Mouse (Mus musculus): ENCODE data around the gene Ifna2. TPM values are rescaled to one million over a fixed set of nuclear protein-coding genes. Genes with fewer than 3 reads are reported as not detected.

Ifna2 gene
- polyA plus RNA-seq, 1 experiment from 2014 or later: not detected

GRCm38 (mm10) chr4:88641077-88641831, 42.5 kb downstream of the Ifna2 start:
- TF ChIP-seq EP300 (IDR thresholded peaks at IDR 0.05): no peak
- peak; percentile 88 for TF ChIP-seq CTCF (IDR thresholded peaks at IDR 0.05)
- Histone ChIP-seq H3K9me3 (ENCODE audit: low read length) (no peaks in the 10 kb centered on the region), H3K4me2 (replicated peaks; ENCODE audit: low read depth, low read length) (peak overlapping the region; percentile 58), H3K27me3 (replicated peaks; ENCODE audit: insufficient read depth, low read length) (no peaks in the 10 kb centered on the region), H3K27ac (ENCODE audit: low read length) (no peak overlapping the region), H3K9ac (replicated peaks; ENCODE audit: low read depth) (no peak overlapping the region), H3K4me3 (ENCODE audit: low read depth, low read length) (peak overlapping the region; percentile 47), H3K4me1 (ENCODE audit: insufficient read depth, low read depth, low read length) (no peaks in the 10 kb centered on the region), H3K36me3 (ENCODE audit: insufficient read depth, low read length) (no peaks in the 10 kb centered on the region)
- DNase-seq (ENCODE audit: low spot score): peak; percentile 99
- ATAC-seq: peak; percentile 94
- 6% methylated on average over 11 of the region's 11 CpGs for WGBS

- DNase-seq (ENCODE audit: low spot score) (no peak), ATAC-seq (peak; percentile 8)
- Histone ChIP-seq H3K9me3 (ENCODE audit: low read length) (no peaks in the 10 kb centered on the region), H3K27me3 (replicated peaks; ENCODE audit: insufficient read depth, low read length) (no peaks in the 10 kb centered on the region), H3K4me1 (ENCODE audit: insufficient read depth, low read depth, low read length) (no peaks in the 10 kb centered on the region), H3K4me2 (replicated peaks; ENCODE audit: low read depth, low read length) (peak overlapping the region; percentile 58), H3K9ac (replicated peaks; ENCODE audit: low read depth) (no peak overlapping the region), H3K27ac (ENCODE audit: low read length) (no peak overlapping the region), H3K36me3 (ENCODE audit: insufficient read depth, low read length) (no peaks in the 10 kb centered on the region), H3K4me3 (ENCODE audit: low read depth, low read length) (peak overlapping the region; percentile 47)
- whole genome bisulfite sequencing: 44% methylated on average over 8 of the region's 8 CpGs
- TF ChIP-seq EP300 (IDR thresholded peaks at IDR 0.05) (no peak), CTCF (IDR thresholded peaks at IDR 0.05) (no peak)
Measured at GRCm38 (mm10) chr4:88640704-88641076, 43.0 kb downstream of the Ifna2 start.

GRCm38 (mm10) chr4:88634311-88634710, 49.4 kb downstream of the Ifna2 start, which contains the start of gene C87499:
C87499 (minus strand) TSS chr4:88634411.
- Histone ChIP-seq H3K27ac (ENCODE audit: low read length) (no peak within 1 kb of the TSS), H3K36me3 (ENCODE audit: insufficient read depth, low read length) (no peaks in the 10 kb centered on the region), H3K4me1 (ENCODE audit: insufficient read depth, low read depth, low read length) (no peaks in the 10 kb centered on the region), H3K4me2 (replicated peaks; ENCODE audit: low read depth, low read length) (no peak within 1 kb of the TSS), H3K4me3 (ENCODE audit: low read depth, low read length) (no peak within 1 kb of the TSS), H3K9me3 (ENCODE audit: low read length) (no peaks in the 10 kb centered on the region), H3K27me3 (replicated peaks; ENCODE audit: insufficient read depth, low read length) (no peaks in the 10 kb centered on the region), H3K9ac (replicated peaks; ENCODE audit: low read depth) (no peak within 1 kb of the TSS)
- ATAC-seq: no peak
- WGBS: 85% methylated on average over 4 of the region's 4 CpGs
- no peak for DNase-seq (ENCODE audit: low spot score)
- TF ChIP-seq EP300 (IDR thresholded peaks at IDR 0.05) (no peak), CTCF (IDR thresholded peaks at IDR 0.05) (no peak)

Other genes starting within 250 kb of the Ifna2 start
- gene Hacd4, start 245.0 kb downstream of the Ifna2 start, polyA plus RNA-seq (2015; fragmentation: Nextera tagmentation; extraction: Ambion mirVana): 10.2 and 11.3 TPM in 2 replicates
- gene Ifnb1, start 161.1 kb downstream of the Ifna2 start, polyA plus RNA-seq (2015; fragmentation: Nextera tagmentation; extraction: Ambion mirVana): not detected in 2 replicates
- gene Ifna15, start 125.7 kb downstream of the Ifna2 start, polyA plus RNA-seq (2015; fragmentation: Nextera tagmentation; extraction: Ambion mirVana): not detected in 2 replicates
- not detected in 2 replicates for gene Ifna14, start 112.1 kb downstream of the Ifna2 start, polyA plus RNA-seq (2015; fragmentation: Nextera tagmentation; extraction: Ambion mirVana)
- not detected in 2 replicates for gene Ifna9, start 91.5 kb downstream of the Ifna2 start, polyA plus RNA-seq (2015; fragmentation: Nextera tagmentation; extraction: Ambion mirVana)
- gene Ifna12, start 80.5 kb downstream of the Ifna2 start, polyA plus RNA-seq (2015; fragmentation: Nextera tagmentation; extraction: Ambion mirVana): not detected in 2 replicates
- gene C87499, start 49.5 kb downstream of the Ifna2 start, polyA plus RNA-seq (2015; fragmentation: Nextera tagmentation; extraction: Ambion mirVana): not detected in 2 replicates
- not detected in 2 replicates for gene Ifna13, start 39.5 kb downstream of the Ifna2 start, polyA plus RNA-seq (2015; fragmentation: Nextera tagmentation; extraction: Ambion mirVana)
- gene Ifna16, start 7.0 kb downstream of the Ifna2 start, polyA plus RNA-seq (2015; fragmentation: Nextera tagmentation; extraction: Ambion mirVana): not detected in 2 replicates
- not detected in 2 replicates for gene Ifnab, start 7.4 kb upstream of the Ifna2 start, polyA plus RNA-seq (2015; fragmentation: Nextera tagmentation; extraction: Ambion mirVana)
- gene Gm26566, start 37.9 kb upstream of the Ifna2 start, polyA plus RNA-seq (2015; fragmentation: Nextera tagmentation; extraction: Ambion mirVana): 0.19 TPM in 1 of 2 replicates, not detected in the other
- 54.1 and 59.7 TPM in 2 replicates for gene Klhl9, start 38.6 kb upstream of the Ifna2 start, polyA plus RNA-seq (2015; fragmentation: Nextera tagmentation; extraction: Ambion mirVana)
- not detected in 2 replicates for gene Gm13271, start 71.0 kb upstream of the Ifna2 start, polyA plus RNA-seq (2015; fragmentation: Nextera tagmentation; extraction: Ambion mirVana)
- 0.38 and 0.44 TPM in 2 replicates for gene Gm13283, start 76.2 kb upstream of the Ifna2 start, polyA plus RNA-seq (2015; fragmentation: Nextera tagmentation; extraction: Ambion mirVana)
- gene Gm13290, start 89.9 kb upstream of the Ifna2 start, polyA plus RNA-seq (2015; fragmentation: Nextera tagmentation; extraction: Ambion mirVana): 0.40 TPM in 1 of 2 replicates, not detected in the other
- not detected in 2 replicates for gene Gm13289, start 93.0 kb upstream of the Ifna2 start, polyA plus RNA-seq (2015; fragmentation: Nextera tagmentation; extraction: Ambion mirVana)
- gene Gm13272, start 95.9 kb upstream of the Ifna2 start, polyA plus RNA-seq (2015; fragmentation: Nextera tagmentation; extraction: Ambion mirVana): not detected in 2 replicates
- 0.26 and 0.61 TPM in 2 replicates for gene Ifnz, start 98.2 kb upstream of the Ifna2 start, polyA plus RNA-seq (2015; fragmentation: Nextera tagmentation; extraction: Ambion mirVana)
- gene Gm13276, start 101.8 kb upstream of the Ifna2 start, polyA plus RNA-seq (2015; fragmentation: Nextera tagmentation; extraction: Ambion mirVana): 0.30 TPM in 1 of 2 replicates, not detected in the other
- gene Gm13277, start 104.7 kb upstream of the Ifna2 start, polyA plus RNA-seq (2015; fragmentation: Nextera tagmentation; extraction: Ambion mirVana): not detected in 2 replicates
- gene Gm13278, start 107.6 kb upstream of the Ifna2 start, polyA plus RNA-seq (2015; fragmentation: Nextera tagmentation; extraction: Ambion mirVana): not detected in 2 replicates
- not detected in 2 replicates for gene Gm13275, start 110.6 kb upstream of the Ifna2 start, polyA plus RNA-seq (2015; fragmentation: Nextera tagmentation; extraction: Ambion mirVana)
- not detected in 2 replicates for gene Gm13279, start 113.5 kb upstream of the Ifna2 start, polyA plus RNA-seq (2015; fragmentation: Nextera tagmentation; extraction: Ambion mirVana)
- gene Gm13285, start 115.8 kb upstream of the Ifna2 start, polyA plus RNA-seq (2015; fragmentation: Nextera tagmentation; extraction: Ambion mirVana): 1.8 and 2.4 TPM in 2 replicates
- gene Gm13287, start 119.3 kb upstream of the Ifna2 start, polyA plus RNA-seq (2015; fragmentation: Nextera tagmentation; extraction: Ambion mirVana): not detected in 2 replicates
- gene Gm13288, start 121.6 kb upstream of the Ifna2 start, polyA plus RNA-seq (2015; fragmentation: Nextera tagmentation; extraction: Ambion mirVana): 0.05 TPM in 1 of 2 replicates, not detected in the other
- not detected in 2 replicates for gene Ifna7, start 132.3 kb upstream of the Ifna2 start, polyA plus RNA-seq (2015; fragmentation: Nextera tagmentation; extraction: Ambion mirVana)
- gene Ifna11, start 136.0 kb upstream of the Ifna2 start, polyA plus RNA-seq (2015; fragmentation: Nextera tagmentation; extraction: Ambion mirVana): not detected in 2 replicates
- not detected in 2 replicates for gene Ifna6, start 143.5 kb upstream of the Ifna2 start, polyA plus RNA-seq (2015; fragmentation: Nextera tagmentation; extraction: Ambion mirVana)
- not detected in 2 replicates for gene Ifna5, start 151.6 kb upstream of the Ifna2 start, polyA plus RNA-seq (2015; fragmentation: Nextera tagmentation; extraction: Ambion mirVana)
- gene Ifna4, start 157.9 kb upstream of the Ifna2 start, polyA plus RNA-seq (2015; fragmentation: Nextera tagmentation; extraction: Ambion mirVana): not detected in 2 replicates
- not detected in 2 replicates for gene Ifna1, start 166.2 kb upstream of the Ifna2 start, polyA plus RNA-seq (2015; fragmentation: Nextera tagmentation; extraction: Ambion mirVana)
- gene Ifne, start 196.3 kb upstream of the Ifna2 start, polyA plus RNA-seq (2015; fragmentation: Nextera tagmentation; extraction: Ambion mirVana): not detected in 2 replicates

Measured in lung, postnatal 0 days (tissue).